Mouse (Mus musculus): ENCODE data around the gene Col25a1. TPM values are rescaled to one million over a fixed set of nuclear protein-coding genes. Genes with fewer than 3 reads are reported as not detected.

The Col25a1 gene
- polyA plus RNA-seq, 1 experiment = 0.04 TPM

GRCm38 (mm10) chr3:130241924-130242323, 110.6 kb downstream of the Col25a1 start:
- Histone ChIP-seq H3K4me3 (ENCODE audit: low read depth, low read length) (no peak overlapping the region), H3K36me3 (ENCODE audit: control insufficient read depth, insufficient read depth, low read length) (no peaks in the 10 kb centered on the region), H3K27ac (ENCODE audit: insufficient read depth, low read depth, low read length) (no peak overlapping the region), H3K4me1 (ENCODE audit: control insufficient read depth, insufficient read depth, insufficient read length, low read length) (no peaks in the 10 kb centered on the region), H3K27me3 (ENCODE audit: control insufficient read depth, insufficient read depth, low read length) (no peaks in the 10 kb centered on the region)
- no peak for TF ChIP-seq POLR2A (IDR thresholded peaks at IDR 0.05; ENCODE audit: low read depth, low read length)
- 75% methylated on average over 4 of the region's 4 CpGs for WGBS

GRCm38 (mm10) chr3:130242647-130243296, 111.5 kb downstream of the Col25a1 start:
- H3K27ac ChIP-seq (ENCODE audit: insufficient read depth, low read depth, low read length) = no peak overlapping the region
- WGBS = 71% methylated on average over 8 of the region's 8 CpGs
- no peak for TF ChIP-seq POLR2A (IDR thresholded peaks at IDR 0.05; ENCODE audit: low read depth, low read length)
- no peak for TF ChIP-seq CTCF (IDR thresholded peaks at IDR 0.05; ENCODE audit: extremely low read depth, insufficient read length, insufficient replicate concordance, low read depth, low read length)

GRCm38 (mm10) chr3:130252355-130252754, 121.1 kb downstream of the Col25a1 start:
- Histone ChIP-seq H3K4me3 (ENCODE audit: low read depth, low read length) (no peak overlapping the region), H3K36me3 (ENCODE audit: control insufficient read depth, insufficient read depth, low read length) (no peaks in the 10 kb centered on the region), H3K27ac (ENCODE audit: insufficient read depth, low read depth, low read length) (no peak overlapping the region), H3K4me1 (ENCODE audit: control insufficient read depth, insufficient read depth, insufficient read length, low read length) (peaks cover 4% of the 10 kb centered on the region; the same call in 1 of the 2 replicates), H3K27me3 (ENCODE audit: control insufficient read depth, insufficient read depth, low read length) (no peaks in the 10 kb centered on the region)
- 79% methylated on average over 7 of the region's 7 CpGs for WGBS
- TF ChIP-seq CTCF (IDR thresholded peaks at IDR 0.05; ENCODE audit: extremely low read depth, insufficient read length, insufficient replicate concordance, low read depth, low read length) (no peak), POLR2A (IDR thresholded peaks at IDR 0.05; ENCODE audit: low read depth, low read length) (no peak)

More at GRCm38 (mm10) chr3:130242647-130243296, 111.5 kb downstream of the Col25a1 start:
- Histone ChIP-seq H3K27me3 (ENCODE audit: control insufficient read depth, insufficient read depth, low read length) (no peaks in the 10 kb centered on the region), H3K4me3 (ENCODE audit: low read depth, low read length) (no peak overlapping the region), H3K36me3 (ENCODE audit: control insufficient read depth, insufficient read depth, low read length) (no peaks in the 10 kb centered on the region), H3K4me1 (ENCODE audit: control insufficient read depth, insufficient read depth, insufficient read length, low read length) (no peaks in the 10 kb centered on the region)

- no peak overlapping the region for H3K4me3 ChIP-seq (ENCODE audit: low read depth, low read length)
- 29% methylated on average over 3 of the region's 3 CpGs for WGBS
- H3K27ac ChIP-seq (ENCODE audit: insufficient read depth, low read depth, low read length) = no peak overlapping the region
- H3K36me3 ChIP-seq (ENCODE audit: control insufficient read depth, insufficient read depth, low read length) = no peaks in the 10 kb centered on the region
- TF ChIP-seq POLR2A (IDR thresholded peaks at IDR 0.05; ENCODE audit: low read depth, low read length) (no peak), CTCF (IDR thresholded peaks at IDR 0.05; ENCODE audit: extremely low read depth, insufficient read length, insufficient replicate concordance, low read depth, low read length) (no peak)
- peaks cover 4% of the 10 kb centered on the region; the same call in 1 of the 2 replicates for H3K4me1 ChIP-seq (ENCODE audit: control insufficient read depth, insufficient read depth, insufficient read length, low read length)
- no peaks in the 10 kb centered on the region for H3K27me3 ChIP-seq (ENCODE audit: control insufficient read depth, insufficient read depth, low read length)
Observed at GRCm38 (mm10) chr3:130256059-130256458, 124.8 kb downstream of the Col25a1 start.

GRCm38 (mm10) chr3:130256610-130257009, 125.3 kb downstream of the Col25a1 start:
- no peaks in the 10 kb centered on the region for H3K27me3 ChIP-seq (ENCODE audit: control insufficient read depth, insufficient read depth, low read length)
- TF ChIP-seq CTCF (IDR thresholded peaks at IDR 0.05; ENCODE audit: extremely low read depth, insufficient read length, insufficient replicate concordance, low read depth, low read length) (no peak), POLR2A (IDR thresholded peaks at IDR 0.05; ENCODE audit: low read depth, low read length) (no peak)
- H3K4me3 ChIP-seq (ENCODE audit: low read depth, low read length) = no peak overlapping the region
- WGBS = 22% methylated on average over 7 of the region's 7 CpGs
- peaks cover 4% of the 10 kb centered on the region; the same call in 1 of the 2 replicates for H3K4me1 ChIP-seq (ENCODE audit: control insufficient read depth, insufficient read depth, insufficient read length, low read length)
- no peaks in the 10 kb centered on the region for H3K36me3 ChIP-seq (ENCODE audit: control insufficient read depth, insufficient read depth, low read length)
- peak overlapping the region; percentile 59 for H3K27ac ChIP-seq (ENCODE audit: insufficient read depth, low read depth, low read length)

GRCm38 (mm10) chr3:130259670-130260069, 128.4 kb downstream of the Col25a1 start:
- Histone ChIP-seq H3K36me3 (ENCODE audit: control insufficient read depth, insufficient read depth, low read length) (no peaks in the 10 kb centered on the region), H3K27ac (ENCODE audit: insufficient read depth, low read depth, low read length) (no peak overlapping the region), H3K27me3 (ENCODE audit: control insufficient read depth, insufficient read depth, low read length) (no peaks in the 10 kb centered on the region), H3K4me3 (ENCODE audit: low read depth, low read length) (no peak overlapping the region), H3K4me1 (ENCODE audit: control insufficient read depth, insufficient read depth, insufficient read length, low read length) (peaks cover 4% of the 10 kb centered on the region; the same call in 1 of the 2 replicates)
- WGBS = 88% methylated on average over 2 of the region's 2 CpGs
- no peak for TF ChIP-seq POLR2A (IDR thresholded peaks at IDR 0.05; ENCODE audit: low read depth, low read length)
- peak; percentile 41; the same call in 1 of the 2 replicates for TF ChIP-seq CTCF (IDR thresholded peaks at IDR 0.05; ENCODE audit: extremely low read depth, insufficient read length, insufficient replicate concordance, low read depth, low read length)

GRCm38 (mm10) chr3:130260316-130260715, 129.0 kb downstream of the Col25a1 start:
- TF ChIP-seq POLR2A (IDR thresholded peaks at IDR 0.05; ENCODE audit: low read depth, low read length) (no peak), CTCF (IDR thresholded peaks at IDR 0.05; ENCODE audit: extremely low read depth, insufficient read length, insufficient replicate concordance, low read depth, low read length) (no peak)

More at GRCm38 (mm10) chr3:130260316-130260715, 129.0 kb downstream of the Col25a1 start:
- H3K27me3 ChIP-seq (ENCODE audit: control insufficient read depth, insufficient read depth, low read length) = no peaks in the 10 kb centered on the region
- H3K4me1 ChIP-seq (ENCODE audit: control insufficient read depth, insufficient read depth, insufficient read length, low read length) = peaks cover 4% of the 10 kb centered on the region; the same call in 1 of the 2 replicates
- H3K27ac ChIP-seq (ENCODE audit: insufficient read depth, low read depth, low read length) = no peak overlapping the region
- no peaks in the 10 kb centered on the region for H3K36me3 ChIP-seq (ENCODE audit: control insufficient read depth, insufficient read depth, low read length)
- no peak overlapping the region for H3K4me3 ChIP-seq (ENCODE audit: low read depth, low read length)
- WGBS = 79% methylated on average over 2 of the region's 2 CpGs
